Mouse (Mus musculus) frontal cortex, adult 2 months (tissue): ENCODE measurements around the gene Zbtb8b. TPM values are rescaled to one million over a fixed set of nuclear protein-coding genes. Genes with fewer than 3 reads are reported as not detected.
"Not testable (repeated sequence)": the region's sequence is repeated elsewhere in the genome, so short reads cannot be mapped to it uniquely, and the experiment has no call there.

ENCODE experiments used
- DNase-seq, 2 experiments: peaks; one replicate each; pipeline ENCODE4 v3.0.0; 2022; ENCODE audit warnings: low spot score in 1 of 2; ENCODE audit errors: extremely low spot score in 1 of 2
- polyA plus RNA-seq: library from polyadenylated mRNA; depleted of rRNA; stranded (reverse); fragments of >200 nt; gene quantifications from 2 replicates; pipeline ENCODE4 v1.2.3, GENCODE M21; 2012

Gene Zbtb8b
- polyA plus RNA-seq, 1 experiment = 2.6 TPM

DNA sequence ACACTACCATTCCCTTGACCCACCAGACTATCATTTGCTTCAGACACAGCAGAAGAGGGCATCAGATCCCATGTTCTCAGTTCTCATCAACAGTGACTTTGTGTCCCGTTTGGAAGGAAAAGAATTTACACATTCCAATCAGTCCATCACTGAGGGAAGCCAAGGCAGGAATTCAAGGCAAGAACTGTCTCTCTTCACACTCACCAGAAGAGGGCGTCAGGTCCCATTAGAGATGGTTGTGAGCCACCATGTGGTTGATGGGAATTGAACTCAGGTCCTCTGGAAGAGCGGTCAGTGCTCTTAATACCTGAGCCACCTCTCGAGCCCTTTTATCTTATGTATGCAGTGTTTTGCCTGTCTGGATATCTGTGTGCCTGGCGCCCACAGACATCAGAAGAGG lies 22.3 kb downstream of the Zbtb8b start:
- no peak for DNase-seq

DNA sequence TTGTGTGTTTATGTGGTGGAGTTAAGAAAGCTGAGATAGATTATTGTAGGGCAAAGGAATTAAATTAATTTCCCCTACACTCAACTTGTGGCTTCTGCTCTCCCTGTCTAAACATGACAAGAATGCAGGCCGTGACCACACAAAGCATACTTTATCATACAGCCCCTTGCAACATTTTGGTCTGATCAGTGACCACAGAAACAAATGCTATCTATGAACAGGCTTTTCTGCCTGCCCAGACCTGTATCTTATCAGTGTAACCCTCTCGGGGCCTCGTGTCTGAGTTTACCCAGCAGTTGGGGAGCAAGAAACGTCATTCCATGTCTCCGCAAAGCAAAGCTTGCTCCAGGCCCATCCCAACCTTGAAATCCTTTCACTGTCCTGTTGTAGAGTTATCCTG lies 24.2 kb downstream of the Zbtb8b start:
- no peak for DNase-seq

DNA sequence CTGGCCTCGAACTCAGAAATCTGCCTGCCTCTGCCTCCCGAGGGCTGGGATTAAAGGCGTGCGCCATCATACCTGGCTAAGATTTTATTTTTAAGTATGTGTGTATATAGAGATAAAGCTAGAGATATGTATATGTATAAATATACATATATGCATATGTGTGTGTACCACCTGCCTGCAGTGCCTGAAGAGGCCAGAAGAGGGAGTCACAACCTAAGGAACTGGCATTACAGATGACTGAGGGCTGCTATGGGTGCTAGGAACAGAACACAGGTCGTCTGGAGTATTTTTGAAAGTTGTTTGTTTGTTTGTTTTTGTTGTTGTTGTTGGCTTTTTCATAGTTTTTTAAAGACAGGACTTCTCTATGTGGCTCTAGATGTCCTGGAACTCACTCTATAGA lies 24.8 kb downstream of the Zbtb8b start:
- no peak for DNase-seq

DNA sequence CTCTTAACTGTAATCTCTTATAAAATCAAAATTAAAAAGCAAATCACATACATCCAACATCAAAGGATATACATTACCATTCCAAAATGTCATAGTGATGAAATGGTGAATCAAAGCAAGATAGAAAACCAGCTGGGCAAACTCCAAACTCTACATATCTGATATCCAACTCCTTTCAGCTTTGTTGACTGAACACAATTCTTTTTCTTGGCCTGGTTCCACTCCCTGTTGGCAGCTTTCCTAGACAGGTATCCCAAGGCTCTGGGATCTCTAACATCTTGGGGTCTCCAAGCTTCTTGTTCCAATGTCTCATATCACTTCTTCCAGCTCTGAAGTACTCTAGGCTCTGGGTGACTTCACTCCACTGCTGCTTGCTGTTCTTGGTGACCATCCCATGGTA lies 29.7 kb downstream of the Zbtb8b start:
- no peak for DNase-seq

DNA sequence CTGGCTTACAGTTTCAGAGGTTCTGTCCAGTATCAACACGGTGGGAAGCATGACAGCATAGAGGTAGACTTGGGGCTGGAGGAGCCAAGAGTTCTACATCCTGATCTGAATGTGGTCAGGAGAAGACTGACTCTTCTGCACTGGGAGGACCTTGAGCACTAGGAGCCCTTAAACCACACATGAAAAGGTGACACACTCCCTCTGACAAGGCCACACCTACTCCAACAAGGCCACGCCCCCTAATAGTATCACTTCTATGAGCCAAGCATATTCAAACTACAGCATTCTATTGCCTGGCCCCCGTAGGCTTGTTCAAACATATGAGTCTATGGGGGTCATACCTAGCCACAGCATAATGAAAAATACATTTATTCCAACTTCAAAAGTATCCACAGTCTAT lies 30.1 kb downstream of the Zbtb8b start:
- DNase-seq = not testable (repeated sequence)

DNA sequence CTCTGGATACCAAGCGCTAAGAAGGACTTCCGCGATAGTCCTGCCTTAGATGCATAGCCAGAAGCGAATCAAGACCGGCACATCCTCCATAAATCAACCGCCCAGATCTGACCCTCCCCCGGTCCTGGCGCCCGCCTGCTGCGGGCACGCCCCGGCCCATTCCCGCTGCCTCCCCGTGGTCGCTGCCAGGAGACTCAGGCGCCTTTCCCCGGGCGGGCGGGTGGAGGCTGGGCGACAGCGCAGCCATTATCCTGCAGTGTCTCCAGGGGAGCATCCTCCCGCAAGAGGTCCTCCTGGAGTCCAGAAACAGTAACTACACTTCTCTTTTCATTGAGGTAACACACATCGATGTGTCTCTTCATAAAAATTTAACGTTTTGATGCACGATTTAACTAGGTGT lies 34.2 kb downstream of the Zbtb8b start:
- peak in 1 of 2 experiments; percentile 43 for DNase-seq

DNA sequence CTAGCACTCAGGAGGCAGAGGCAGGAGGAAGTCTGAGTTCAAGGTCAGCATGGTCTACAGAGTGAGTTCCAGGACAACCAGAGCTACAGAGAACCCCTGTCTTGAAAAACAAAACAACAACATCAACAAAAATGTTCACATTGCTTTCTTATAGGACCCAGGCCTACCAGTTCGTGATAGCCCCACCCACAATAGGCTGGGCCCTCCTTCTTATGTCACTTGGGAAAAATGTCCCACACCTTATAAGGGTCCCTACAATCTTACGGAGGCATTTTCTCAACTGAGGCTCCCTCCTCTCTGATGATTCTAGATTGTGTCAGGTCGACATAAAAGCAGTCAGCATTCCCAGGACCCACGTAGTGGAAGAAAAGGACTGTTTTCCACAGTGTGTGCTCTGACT lies 40.8 kb downstream of the Zbtb8b start:
- no peak for DNase-seq

DNA sequence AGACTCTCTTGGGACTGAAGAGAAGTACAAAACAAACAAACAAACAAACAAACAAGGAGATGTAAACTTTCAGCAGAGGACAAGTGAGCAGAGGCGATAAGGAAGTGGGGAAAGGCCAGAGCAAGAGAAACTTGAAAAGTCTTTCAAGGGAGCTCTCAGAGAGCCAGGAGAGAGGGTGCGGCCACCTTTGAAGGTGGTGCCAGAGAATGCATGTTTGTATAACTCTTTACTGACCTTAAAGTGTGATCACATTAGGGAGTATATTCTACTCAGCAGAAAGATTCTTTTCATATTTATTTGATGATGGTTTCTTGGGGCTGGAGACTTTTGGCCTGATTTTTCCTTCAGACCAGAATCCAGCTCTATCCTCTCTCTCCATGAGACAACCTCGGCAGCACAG lies 43.7 kb downstream of the Zbtb8b start:
- DNase-seq = no peak

DNA sequence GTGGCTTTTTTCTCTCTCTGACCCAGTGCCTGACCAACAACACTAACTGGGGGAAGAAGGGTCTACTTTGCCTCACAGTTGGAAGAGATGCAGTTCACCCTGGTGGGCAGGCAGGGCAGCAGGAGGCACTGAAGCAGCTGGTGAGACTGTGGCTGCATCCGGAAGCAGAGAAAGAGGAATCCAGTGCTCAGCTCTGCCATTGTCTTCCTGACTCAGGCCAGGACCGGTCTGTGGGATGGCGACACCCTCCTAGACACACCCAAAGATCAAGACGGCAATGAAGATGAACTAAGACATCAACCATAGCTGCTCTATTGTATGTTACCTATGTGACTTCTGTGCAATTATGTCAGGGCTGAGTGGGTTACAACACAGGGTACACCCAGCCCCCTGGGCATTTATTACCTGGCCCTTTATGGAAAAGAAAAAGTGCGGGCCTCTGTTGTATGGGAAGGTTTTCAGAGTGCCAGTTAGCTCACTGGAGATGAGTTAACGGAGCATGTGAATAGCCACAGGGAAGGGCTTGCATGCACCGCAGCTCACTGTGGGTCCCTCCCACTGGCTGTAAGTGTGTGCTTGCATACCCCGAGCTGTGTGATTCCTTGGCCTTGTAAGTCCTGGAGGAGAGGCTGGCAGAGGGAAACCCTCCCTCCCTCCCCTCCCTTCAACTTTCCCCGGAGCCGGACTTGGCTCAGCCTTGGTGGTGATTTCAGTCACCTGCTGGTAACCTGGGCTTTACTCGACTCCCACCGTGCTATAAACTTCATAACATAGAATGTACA lies 46.4 kb downstream of the Zbtb8b start:
- DNase-seq = no peak

DNA sequence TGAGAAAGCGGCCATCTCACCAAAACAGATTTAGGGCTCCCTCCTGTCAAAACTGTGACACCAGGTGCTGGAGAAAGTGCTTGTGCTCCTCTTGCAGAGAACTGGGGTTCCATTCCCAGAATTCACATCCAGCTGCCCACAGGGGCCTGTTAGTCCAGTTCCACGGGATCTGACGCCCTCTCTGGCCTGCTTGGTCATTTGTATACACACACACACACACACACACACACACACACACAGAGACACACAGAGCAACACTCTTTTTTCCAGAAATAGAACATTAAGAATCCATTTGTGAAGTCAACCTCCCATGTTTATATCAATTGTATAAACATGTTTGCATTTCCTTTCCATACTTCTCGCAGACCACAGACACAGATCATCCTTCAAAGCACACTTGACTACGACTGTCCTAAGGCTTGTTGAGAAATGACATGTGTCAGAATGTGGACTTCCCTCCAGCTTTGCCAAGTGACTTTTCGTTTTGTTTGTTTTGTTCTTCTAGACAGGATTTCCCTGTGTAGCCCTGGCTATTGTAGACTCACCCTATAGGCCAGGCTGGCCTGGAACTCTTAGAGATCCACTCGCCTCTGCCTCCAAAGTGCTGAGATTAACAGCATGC lies 49.6 kb downstream of the Zbtb8b start:
- no peak for DNase-seq

DNA sequence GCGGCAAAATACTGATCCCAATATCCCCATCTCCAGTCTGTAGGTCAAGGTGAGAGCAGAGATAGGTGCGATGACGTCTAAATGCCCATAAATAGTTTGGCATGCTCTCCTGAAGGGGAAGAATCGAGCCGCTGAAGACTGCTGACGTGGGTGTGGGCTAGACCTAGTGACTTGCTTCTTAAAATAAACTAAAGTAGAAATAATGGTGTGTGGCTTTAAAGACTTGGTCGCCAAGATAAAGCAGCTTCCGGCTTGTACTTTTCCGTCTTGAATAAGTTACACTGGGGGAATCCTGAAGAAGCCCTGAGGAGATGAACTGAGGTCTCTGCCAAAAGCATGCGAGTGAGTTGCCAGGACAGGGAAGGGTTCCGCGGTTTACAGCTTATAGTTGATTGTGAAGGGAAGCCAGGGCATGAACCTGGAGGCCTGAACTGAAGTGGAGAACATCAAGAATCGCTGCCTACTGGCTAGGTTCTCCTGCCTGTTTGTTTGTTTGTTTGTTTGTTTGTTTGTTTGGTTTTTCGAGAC lies 50.4 kb downstream of the Zbtb8b start:
- DNase-seq = no peak

DNA sequence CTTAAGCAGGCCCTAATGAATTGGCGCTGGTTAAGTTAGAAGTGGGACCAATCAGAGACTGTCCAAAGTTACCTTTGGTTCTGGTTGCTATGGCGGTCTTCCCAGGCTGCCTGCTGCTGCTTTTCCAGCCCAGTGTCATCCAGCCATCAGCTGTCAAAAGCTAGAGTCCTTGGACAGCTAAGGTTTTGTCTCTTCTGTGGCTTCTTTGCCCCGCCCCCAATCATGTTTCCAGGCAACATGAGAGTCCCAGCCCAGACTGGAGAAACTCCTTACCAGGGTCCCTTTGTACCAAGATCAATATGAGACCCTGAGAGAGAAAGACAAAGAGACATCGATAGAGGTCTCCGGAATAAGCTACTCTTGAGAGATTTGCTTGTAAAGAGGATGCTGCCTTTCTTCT lies 52.2 kb downstream of the Zbtb8b start:
- no peak for DNase-seq

DNA sequence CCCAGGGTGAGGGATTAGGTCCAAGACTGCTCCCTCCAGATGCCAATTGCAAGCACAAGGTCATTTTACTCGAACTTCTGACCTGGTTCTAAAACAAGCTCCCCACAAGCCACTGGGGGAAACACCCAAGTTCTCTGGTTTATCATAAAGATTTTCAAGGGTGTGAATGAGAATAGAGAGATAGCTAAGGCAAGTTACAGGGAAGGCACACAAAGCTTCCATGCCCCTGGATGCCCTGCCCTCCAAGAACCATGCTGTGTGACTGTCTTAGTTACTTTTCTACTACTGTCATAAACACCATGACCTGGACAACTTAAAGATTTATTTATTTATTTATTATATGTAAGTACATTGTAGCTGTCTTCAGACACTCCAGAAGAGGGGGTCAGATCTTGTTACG lies 53.7 kb downstream of the Zbtb8b start:
- no peak for DNase-seq

DNA sequence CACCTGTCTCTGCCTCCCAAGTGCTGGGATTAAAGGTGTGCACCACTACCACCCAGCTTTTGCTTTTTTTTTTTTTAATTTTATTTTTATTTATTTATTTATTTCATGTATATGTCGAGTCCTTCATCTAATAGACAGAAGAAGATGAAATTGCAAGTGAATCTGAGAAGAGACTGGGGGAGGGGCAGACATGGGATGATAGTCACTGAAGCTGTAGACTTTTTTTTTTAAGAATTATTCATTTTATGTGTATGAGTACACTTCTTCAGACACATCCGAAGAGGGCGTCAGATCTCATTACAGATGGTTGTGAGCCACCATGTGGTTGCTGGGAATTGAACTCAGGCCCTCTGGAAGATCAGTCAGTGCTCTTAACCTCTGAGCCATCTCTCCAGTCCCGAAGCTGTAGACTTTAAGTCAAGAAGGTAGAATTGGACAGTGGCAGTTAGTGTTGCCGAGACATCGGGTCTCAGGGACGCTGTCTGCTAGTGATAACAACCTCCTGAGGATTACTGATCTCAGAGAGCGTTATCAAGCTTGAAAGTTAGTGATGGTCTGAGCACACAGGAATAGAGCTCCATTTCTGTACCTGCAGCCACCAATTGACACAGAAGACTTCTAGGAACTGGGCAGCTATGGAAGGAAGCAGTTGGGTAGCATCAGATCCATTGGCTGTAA lies 54.2 kb downstream of the Zbtb8b start:
- DNase-seq = no peak

DNA sequence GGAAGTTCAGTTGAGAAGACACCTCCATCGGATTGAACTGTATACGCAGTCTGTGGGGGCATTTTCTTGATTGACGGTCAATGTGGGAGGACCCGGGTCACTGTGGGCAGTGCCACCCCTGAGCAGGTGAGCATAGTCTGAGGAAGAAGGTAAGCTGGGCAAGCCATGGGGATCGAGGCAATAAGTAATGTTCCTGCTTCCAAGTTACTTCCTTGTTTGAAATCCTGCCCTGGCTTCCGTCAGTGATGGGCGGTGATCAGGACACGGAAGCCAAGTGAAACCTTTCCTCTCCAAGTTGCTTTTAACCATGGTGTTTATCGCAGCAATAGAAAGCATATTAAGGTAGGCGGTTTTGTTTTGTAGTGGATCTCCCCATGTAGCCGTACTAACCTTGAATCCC lies 55.0 kb downstream of the Zbtb8b start:
- DNase-seq = no peak

DNA sequence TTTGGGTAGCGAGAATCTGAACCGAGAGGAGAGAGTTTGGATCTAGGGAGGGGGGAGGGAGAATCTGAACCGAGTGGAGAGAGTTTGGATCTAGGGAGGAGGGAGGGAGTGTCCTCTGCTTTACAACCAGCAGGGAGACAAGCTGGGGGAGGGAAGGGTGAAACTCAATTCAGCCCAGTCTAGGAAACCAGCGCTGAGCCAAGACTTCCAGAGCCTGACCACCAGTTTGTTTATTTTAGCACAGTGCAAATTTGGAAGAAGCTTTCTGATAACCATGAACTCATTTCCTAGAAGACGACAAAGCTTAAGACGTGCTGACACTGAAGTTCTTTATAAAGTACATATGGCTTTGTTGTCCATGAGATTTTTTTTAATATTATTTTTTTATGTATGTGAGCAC lies 56.2 kb downstream of the Zbtb8b start:
- DNase-seq = no peak

DNA sequence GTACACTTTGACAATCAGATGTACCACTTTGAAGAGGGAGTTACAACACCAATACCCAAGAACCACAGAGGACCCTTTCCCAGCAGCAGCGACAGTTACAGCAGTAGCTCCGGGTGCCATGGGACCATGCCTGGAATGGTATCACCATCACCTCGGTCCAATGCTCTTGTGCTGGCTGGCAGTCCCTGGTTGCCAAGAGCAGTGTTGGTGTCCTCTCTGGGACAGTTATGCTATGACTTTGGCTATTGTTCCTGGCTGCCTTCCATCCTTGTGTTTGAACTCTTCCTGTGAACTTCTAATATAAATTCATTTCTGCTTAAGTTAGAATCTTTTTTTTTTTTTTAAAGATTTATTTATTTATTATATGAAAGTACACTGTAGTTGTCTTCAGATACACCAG lies 57.1 kb downstream of the Zbtb8b start:
- no peak for DNase-seq

DNA sequence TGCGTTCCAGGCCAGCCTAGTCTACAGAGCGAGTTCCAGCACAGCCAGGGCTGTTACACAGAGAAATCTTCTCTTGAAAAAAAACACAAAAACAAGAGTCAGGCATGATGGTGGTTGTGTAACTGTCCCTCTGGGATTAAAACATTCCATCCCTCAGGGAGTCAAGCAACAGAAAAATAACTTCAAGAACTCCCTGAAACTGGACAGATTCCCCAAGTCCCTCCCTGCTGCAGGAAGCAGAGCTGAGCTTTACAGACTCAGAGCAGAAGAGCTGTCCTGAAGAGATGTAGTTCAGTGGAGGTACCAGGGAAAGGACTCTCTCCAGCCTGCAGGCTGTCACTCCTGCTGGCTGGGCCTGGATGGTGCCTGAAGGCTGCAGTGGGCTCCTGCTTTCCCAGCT lies 58.2 kb downstream of the Zbtb8b start:
- no peak for DNase-seq

DNA sequence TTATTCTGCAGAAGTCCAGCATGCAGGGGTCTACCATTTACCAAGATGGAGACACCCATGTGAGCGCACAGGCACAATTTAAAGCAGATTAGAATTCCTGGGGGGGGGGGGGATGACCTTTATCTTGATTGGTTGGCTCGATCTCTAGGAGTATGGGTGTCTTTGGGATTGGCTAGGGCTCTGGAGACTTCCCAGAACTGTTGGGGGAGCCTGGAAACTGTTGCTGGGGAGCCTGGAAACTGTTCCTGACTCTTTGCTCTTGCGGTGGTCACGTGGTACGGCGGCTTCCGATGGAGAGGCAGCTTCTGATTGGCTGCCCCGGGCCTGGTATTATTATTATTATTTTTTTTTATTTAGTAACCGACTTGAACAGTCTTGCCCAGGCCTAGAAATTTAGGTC lies 58.6 kb downstream of the Zbtb8b start:
- DNase-seq = no peak

DNA sequence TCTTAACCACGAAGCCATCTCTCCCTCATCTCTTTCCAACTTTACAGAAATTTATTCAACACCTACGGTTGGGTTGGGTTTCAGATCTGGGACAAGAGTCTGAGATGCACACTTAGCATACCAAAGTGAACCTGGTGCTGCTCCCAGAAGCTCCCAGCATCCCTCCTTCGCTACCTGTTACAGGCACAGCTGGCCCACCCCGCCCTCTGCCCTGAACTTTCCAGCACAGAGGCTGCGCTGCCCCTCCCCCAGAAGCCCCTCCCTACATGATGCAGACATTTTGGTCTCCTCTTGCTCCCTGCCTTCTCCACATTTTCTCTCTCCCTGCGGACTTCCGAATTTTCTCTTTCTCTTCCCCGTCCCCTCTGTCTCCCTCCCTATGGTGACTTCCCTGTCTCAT lies 59.5 kb downstream of the Zbtb8b start:
- DNase-seq = peak in 1 of 2 experiments; percentile 30

DNA sequence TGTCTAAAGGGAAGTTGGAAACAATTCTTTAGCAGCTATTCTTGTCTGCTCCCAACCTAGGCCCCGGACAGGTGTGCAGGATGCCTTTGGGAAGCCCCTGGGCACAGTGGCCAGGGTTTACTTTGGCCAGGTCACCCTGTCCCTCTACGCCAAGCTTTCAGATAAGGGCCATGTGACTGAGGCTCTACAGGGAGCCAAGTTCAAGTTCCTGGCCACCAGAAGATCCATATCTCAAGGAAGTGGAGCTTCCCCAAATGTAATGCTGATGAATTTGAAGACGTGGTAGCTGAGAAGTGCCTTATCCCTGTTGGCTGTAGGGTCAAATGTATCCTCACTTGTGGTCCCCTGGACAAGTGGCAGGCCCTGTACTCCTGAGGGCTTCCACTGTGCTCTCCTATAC lies 60.8 kb downstream of the Zbtb8b start:
- no peak for DNase-seq
